ENCODE assay signal across 28 mouse cellular contexts in the genomic region with DNA sequence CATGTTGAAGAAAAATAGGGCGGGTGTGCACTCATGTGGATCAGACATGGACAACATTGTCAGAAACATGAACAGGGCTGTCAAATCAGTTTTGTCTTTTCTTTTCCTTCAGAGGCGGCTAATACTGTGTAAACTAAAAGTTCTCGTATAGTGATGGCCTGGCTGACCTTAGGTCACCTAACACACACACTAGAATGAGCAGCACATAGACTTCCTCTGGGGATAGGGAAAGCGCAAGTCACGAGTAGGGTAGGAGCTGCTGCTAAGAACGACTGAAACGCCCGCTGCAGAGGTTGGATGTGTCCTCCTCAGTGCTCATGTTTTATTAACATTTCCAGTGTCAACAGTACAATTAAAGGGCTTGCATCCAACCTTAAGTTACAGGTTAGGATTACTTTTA. TPM values are rescaled to one million over a fixed set of nuclear protein-coding genes. Genes with fewer than 3 reads are reported as not detected.
DNase-seq lines count a peak whose midpoint lies in the region; ATAC-seq and TF ChIP-seq lines count a peak whose summit lies in the region.
"Had no signal": no experiment of that assay in that cellular context is flagged by ENCODE, and none has a peak within 500 bp of the region (broad histone marks: within the 10 kb centered on the region; RNA-seq: fewer than 3 reads in every experiment).

No protein-coding gene starts in this region.

- ATAC-seq in embryonic facial prominence, embryonic 11.5 days (replicated peaks; ENCODE audit: insufficient number of reproducible peaks, low FRiP score, low TSS enrichment, low read depth) = 0 out of 2 replicates have a peak, but pooled peaks have one; percentile 39
- 0 out of 2 replicates have a peak, but pooled peaks have one; percentile 18 for ATAC-seq in hindbrain, postnatal 0 days
- no peak for ATAC-seq in midbrain, embryonic 12.5 days (ENCODE audit: low FRiP score, low read depth)
- peak; percentile 31; the same call in 1 of the 2 replicates for ATAC-seq in midbrain, postnatal 0 days (ENCODE audit: low FRiP score)
- ATAC-seq: forebrain, postnatal 0 days; intestine, postnatal 0 days had no signal

- H3K27me3 ChIP-seq in embryonic facial prominence, embryonic 11.5 days (ENCODE audit: control insufficient read depth, insufficient read depth, low read length) = no peaks in the 10 kb centered on the region
- H3K27me3 ChIP-seq in embryonic facial prominence, embryonic 10.5 days (replicated peaks; ENCODE audit: low read depth, poor library complexity, severe bottlenecking) = no peaks in the 10 kb centered on the region
- no peaks in the 10 kb centered on the region for H3K27me3 ChIP-seq in hindbrain, postnatal 0 days (ENCODE audit: insufficient read depth, low read length)
- no peaks in the 10 kb centered on the region for H3K27me3 ChIP-seq in hindbrain, embryonic 10.5 days (ENCODE audit: insufficient read depth, poor library complexity, severe bottlenecking)
- no peaks in the 10 kb centered on the region for H3K27me3 ChIP-seq in midbrain, embryonic 12.5 days
- H3K27me3 ChIP-seq in midbrain, postnatal 0 days (ENCODE audit: insufficient read depth, low read length) = no peaks in the 10 kb centered on the region
- H3K27me3 ChIP-seq: embryonic facial prominence, embryonic 15.5 days; forebrain, embryonic 12.5 days; liver, embryonic 15.5 days had no signal

- no peak overlapping the region for H3K4me2 ChIP-seq in embryonic facial prominence, embryonic 11.5 days (ENCODE audit: low read depth, low read length)
- no peak overlapping the region for H3K4me2 ChIP-seq in hindbrain, postnatal 0 days (ENCODE audit: low read depth, low read length)
- no peak overlapping the region for H3K4me2 ChIP-seq in midbrain, embryonic 12.5 days (replicated peaks)
- no peak overlapping the region for H3K4me2 ChIP-seq in midbrain, postnatal 0 days (ENCODE audit: low read depth, low read length, poor library complexity, severe bottlenecking)
- H3K4me2 ChIP-seq: embryonic facial prominence, embryonic 15.5 days; forebrain, embryonic 12.5 days; liver, embryonic 15.5 days; lung, embryonic 14.5 days had no signal

- 39% methylated on average over 8 of the region's 8 CpGs for WGBS in embryonic facial prominence, embryonic 11.5 days
- WGBS in embryonic facial prominence, embryonic 10.5 days = 45% methylated on average over 8 of the region's 8 CpGs
- 66% methylated on average over 8 of the region's 8 CpGs for WGBS in hindbrain, postnatal 0 days
- WGBS in hindbrain, embryonic 10.5 days = 56% methylated on average over 8 of the region's 8 CpGs
- WGBS in midbrain, embryonic 12.5 days = 52% methylated on average over 8 of the region's 8 CpGs
- WGBS in midbrain, postnatal 0 days = 48% methylated on average over 8 of the region's 8 CpGs

- H3K4me3 ChIP-seq in embryonic facial prominence, embryonic 11.5 days (ENCODE audit: low read depth, low read length) = no peak overlapping the region
- H3K4me3 ChIP-seq in embryonic facial prominence, embryonic 10.5 days = no peak overlapping the region
- H3K4me3 ChIP-seq in hindbrain, postnatal 0 days (ENCODE audit: low read length) = no peak overlapping the region
- no peak overlapping the region for H3K4me3 ChIP-seq in hindbrain, embryonic 10.5 days
- H3K4me3 ChIP-seq in midbrain, embryonic 12.5 days = no peak overlapping the region
- no peak overlapping the region for H3K4me3 ChIP-seq in midbrain, postnatal 0 days (ENCODE audit: low read depth, low read length)
- H3K4me3 ChIP-seq: embryonic facial prominence, embryonic 15.5 days; forebrain, embryonic 12.5 days; liver, embryonic 15.5 days had no signal

- no peak overlapping the region for H3K27ac ChIP-seq in embryonic facial prominence, embryonic 11.5 days (replicated peaks; ENCODE audit: low read depth, low read length)
- no peak overlapping the region for H3K27ac ChIP-seq in embryonic facial prominence, embryonic 10.5 days (replicated peaks)
- no peak overlapping the region for H3K27ac ChIP-seq in hindbrain, postnatal 0 days
- H3K27ac ChIP-seq in hindbrain, embryonic 10.5 days = no peak overlapping the region
- 0 out of 2 replicates have a peak overlapping the region, but pooled peaks have one; percentile 25 for H3K27ac ChIP-seq in midbrain, embryonic 12.5 days (replicated peaks)
- peak overlapping the region; percentile 57; the same call in 1 of the 2 replicates for H3K27ac ChIP-seq in midbrain, postnatal 0 days (ENCODE audit: low read depth, low read length)
- H3K27ac ChIP-seq: embryonic facial prominence, embryonic 15.5 days; liver, embryonic 15.5 days; stomach, postnatal 0 days had no signal

- DNase-seq in embryonic facial prominence, embryonic 11.5 days (ENCODE audit: low spot score) = no peak
- no peak for DNase-seq in embryonic facial prominence, embryonic 10.5 days (ENCODE audit: low spot score)
- DNase-seq in hindbrain, postnatal 0 days (ENCODE audit: low spot score) = no peak
- no peak for DNase-seq in hindbrain, embryonic 10.5 days (ENCODE audit: low spot score)
- DNase-seq in midbrain, postnatal 0 days (ENCODE audit: low spot score) = no peak
- no peak for DNase-seq in cerebellum, adult 9-10 months
- DNase-seq in spleen, postnatal 36 days (ENCODE audit: low spot score in 2 of 2) = no peak
- DNase-seq: adrenal gland, postnatal 14 days; cerebellum, adult 11 months; forebrain, postnatal 0 days; heart, postnatal 14 days; kidney, adult 9 months; kidney, postnatal 10 days; liver; lung, embryonic 14.5 days; right cerebral cortex, adult 18-20 months; spleen, adult 18-20 months; thymus, adult 18-20 months; thymus, postnatal 25 days had no signal

- no peaks in the 10 kb centered on the region for H3K36me3 ChIP-seq in embryonic facial prominence, embryonic 11.5 days (replicated peaks; ENCODE audit: control insufficient read depth, insufficient read depth, low read depth, low read length)
- H3K36me3 ChIP-seq in embryonic facial prominence, embryonic 10.5 days (replicated peaks) = no peaks in the 10 kb centered on the region
- H3K36me3 ChIP-seq in hindbrain, postnatal 0 days (ENCODE audit: insufficient read depth, low read length) = no peaks in the 10 kb centered on the region
- H3K36me3 ChIP-seq in hindbrain, embryonic 10.5 days = no peaks in the 10 kb centered on the region
- H3K36me3 ChIP-seq in midbrain, embryonic 12.5 days = no peaks in the 10 kb centered on the region
- H3K36me3 ChIP-seq in midbrain, postnatal 0 days (ENCODE audit: insufficient read depth, low read length) = no peaks in the 10 kb centered on the region
- H3K36me3 ChIP-seq: embryonic facial prominence, embryonic 15.5 days; forebrain, embryonic 12.5 days; liver, embryonic 15.5 days had no signal

- no peak for TF ChIP-seq CTCF in hindbrain, postnatal 0 days (IDR thresholded peaks at IDR 0.05; ENCODE audit: low read depth)
- TF ChIP-seq CTCF in midbrain, postnatal 0 days (IDR thresholded peaks at IDR 0.05) = no peak

- no peaks in the 10 kb centered on the region for H3K9me3 ChIP-seq in embryonic facial prominence, embryonic 11.5 days (replicated peaks; ENCODE audit: control insufficient read depth, low read length)
- no peaks in the 10 kb centered on the region for H3K9me3 ChIP-seq in embryonic facial prominence, embryonic 10.5 days
- H3K9me3 ChIP-seq in hindbrain, postnatal 0 days (ENCODE audit: low read length) = no peaks in the 10 kb centered on the region
- no peaks in the 10 kb centered on the region for H3K9me3 ChIP-seq in hindbrain, embryonic 10.5 days
- no peaks in the 10 kb centered on the region for H3K9me3 ChIP-seq in midbrain, embryonic 12.5 days
- H3K9me3 ChIP-seq in midbrain, postnatal 0 days (ENCODE audit: low read length) = no peaks in the 10 kb centered on the region
- H3K9me3 ChIP-seq: embryonic facial prominence, embryonic 15.5 days; forebrain, embryonic 12.5 days; liver, embryonic 15.5 days had no signal

- H3K9ac ChIP-seq in embryonic facial prominence, embryonic 11.5 days (replicated peaks; ENCODE audit: low read length) = no peak overlapping the region
- H3K9ac ChIP-seq in hindbrain, postnatal 0 days (replicated peaks; ENCODE audit: low read length) = no peak overlapping the region
- no peak overlapping the region for H3K9ac ChIP-seq in midbrain, embryonic 12.5 days (replicated peaks)
- H3K9ac ChIP-seq in midbrain, postnatal 0 days (replicated peaks; ENCODE audit: low read length, poor library complexity, severe bottlenecking) = no peak overlapping the region
- H3K9ac ChIP-seq: embryonic facial prominence, embryonic 15.5 days; forebrain, embryonic 12.5 days; forebrain, postnatal 0 days; liver, embryonic 15.5 days; lung, embryonic 14.5 days had no signal

- no peaks in the 10 kb centered on the region for H3K4me1 ChIP-seq in embryonic facial prominence, embryonic 11.5 days (ENCODE audit: control insufficient read depth, insufficient read depth, low read length)
- H3K4me1 ChIP-seq in embryonic facial prominence, embryonic 10.5 days = peaks cover 7% of the 10 kb centered on the region
- no peaks in the 10 kb centered on the region for H3K4me1 ChIP-seq in hindbrain, postnatal 0 days (ENCODE audit: insufficient read depth, low read length)
- 0 out of 2 replicates have a peak, but pooled peaks cover 14% of the 10 kb centered on the region for H3K4me1 ChIP-seq in hindbrain, embryonic 10.5 days (replicated peaks)
- peaks cover 11% of the 10 kb centered on the region; the same call in 1 of the 2 replicates for H3K4me1 ChIP-seq in midbrain, embryonic 12.5 days
- no peaks in the 10 kb centered on the region; the same call in 1 of the 2 replicates for H3K4me1 ChIP-seq in midbrain, postnatal 0 days (ENCODE audit: insufficient read depth, low read length)
- H3K4me1 ChIP-seq: embryonic facial prominence, embryonic 15.5 days; liver, embryonic 15.5 days had no signal

RNA-seq across cellular contexts. Expression of gene Mab21l1, which starts 52.2 kb away (rescaled TPM):
- 68.3 and 76.1 TPM in 2 replicates for polyA plus RNA-seq in embryonic facial prominence, embryonic 11.5 days (2014; fragmentation: Nextera tagmentation; extraction: Ambion mirVana)
- 55.1 and 62.6 TPM in 2 replicates for polyA plus RNA-seq in embryonic facial prominence, embryonic 10.5 days (2016; fragmentation: Nextera tagmentation; extraction: Ambion mirVana)
- total RNA-seq in hindbrain, postnatal 0 days (2014; rRNA removed) = 132 and 137 TPM in 2 replicates
- 175 and 179 TPM in 2 replicates for polyA plus RNA-seq in hindbrain, postnatal 0 days (2015; fragmentation: Nextera tagmentation; extraction: Ambion mirVana)
- polyA plus RNA-seq in hindbrain, embryonic 10.5 days (2016; fragmentation: Nextera tagmentation; extraction: Ambion mirVana) = 26.8 and 57.6 TPM in 2 replicates
- polyA plus RNA-seq in midbrain, embryonic 12.5 days (2016; fragmentation: Nextera tagmentation; extraction: Ambion mirVana) = 148 and 164 TPM in 2 replicates
- total RNA-seq in midbrain, postnatal 0 days (2014; rRNA removed) = 151 and 152 TPM in 2 replicates
- polyA plus RNA-seq in midbrain, postnatal 0 days (2015; fragmentation: Nextera tagmentation; extraction: Ambion mirVana) = 131 and 148 TPM in 2 replicates
- total RNA-seq: common myeloid progenitor, adult 5-6 weeks; heart, postnatal 14 days; megakaryocyte progenitor cell, adult 5-6 weeks; MEL had no signal

Comparison
In these comparisons a context has a peak if more than half of its experiments do, and no peak if none do; other contexts are left out.
1. H3K27ac ChIP-seq: peak in midbrain, embryonic 12.5 days (single experiment) and midbrain, postnatal 0 days (single experiment); none in embryonic facial prominence, embryonic 11.5 days (single experiment), embryonic facial prominence, embryonic 10.5 days (single experiment), hindbrain, postnatal 0 days (single experiment) and hindbrain, embryonic 10.5 days (single experiment).